Mouse (Mus musculus): ENCODE results near the gene Gm4969.
A peak's percentile ranks its signal among the peaks of the same experiment; 100 is the strongest.
"Not testable (repeated sequence)": the region's sequence is repeated elsewhere in the genome, so short reads cannot be mapped to it uniquely, and the experiment has no call there.

The Gm4969 gene

GRCm38 (mm10) chr7:19071024-19071423, 47.1 kb downstream of the Gm4969 start:
- not testable (repeated sequence) for DNase-seq (ENCODE audit: low spot score)

GRCm38 (mm10) chr7:19069500-19069899, 48.7 kb downstream of the Gm4969 start:
- no peak for DNase-seq (ENCODE audit: low spot score)

DNA sequence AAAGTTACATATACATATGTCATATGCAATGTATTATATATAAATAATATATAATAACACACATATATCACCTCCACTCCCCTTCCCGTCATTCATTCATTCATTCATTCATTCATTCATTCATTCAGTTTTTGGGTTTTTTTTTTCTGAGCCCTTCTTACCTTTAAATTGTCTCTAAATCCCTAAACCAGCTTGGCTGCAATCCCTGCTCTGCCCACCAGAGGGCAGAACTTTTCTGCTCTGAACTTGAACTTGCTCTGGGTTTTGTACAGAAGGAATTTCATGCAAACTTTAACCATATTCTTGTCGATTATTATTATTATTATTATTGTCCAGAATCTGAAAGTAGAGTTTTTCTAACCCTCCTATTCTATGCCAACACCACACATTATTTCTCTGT, 49.5 kb downstream of the Gm4969 start:
- peak; percentile 83 for DNase-seq (ENCODE audit: low spot score)

DNA sequence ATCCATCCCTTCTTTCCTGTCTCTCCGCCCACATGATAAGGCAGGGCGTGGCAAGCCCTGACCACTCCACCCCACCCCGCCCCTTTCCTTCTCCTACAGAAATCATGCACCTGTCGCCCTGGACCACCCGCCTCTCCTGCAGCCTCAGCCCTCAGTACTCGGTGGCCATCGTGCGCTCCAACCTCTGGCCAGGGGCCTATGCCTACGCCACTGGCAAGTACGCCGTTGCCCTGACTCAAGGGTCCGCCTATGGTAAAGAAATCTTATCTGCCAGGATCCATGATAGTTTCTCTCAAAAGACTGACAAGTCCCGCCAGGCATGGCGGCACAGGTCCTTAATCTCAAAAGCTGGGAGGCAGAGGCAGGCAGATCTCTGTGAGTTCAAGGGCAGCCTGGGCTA, 50.2 kb downstream of the Gm4969 start:
- DNase-seq (ENCODE audit: low spot score): no peak

DNA sequence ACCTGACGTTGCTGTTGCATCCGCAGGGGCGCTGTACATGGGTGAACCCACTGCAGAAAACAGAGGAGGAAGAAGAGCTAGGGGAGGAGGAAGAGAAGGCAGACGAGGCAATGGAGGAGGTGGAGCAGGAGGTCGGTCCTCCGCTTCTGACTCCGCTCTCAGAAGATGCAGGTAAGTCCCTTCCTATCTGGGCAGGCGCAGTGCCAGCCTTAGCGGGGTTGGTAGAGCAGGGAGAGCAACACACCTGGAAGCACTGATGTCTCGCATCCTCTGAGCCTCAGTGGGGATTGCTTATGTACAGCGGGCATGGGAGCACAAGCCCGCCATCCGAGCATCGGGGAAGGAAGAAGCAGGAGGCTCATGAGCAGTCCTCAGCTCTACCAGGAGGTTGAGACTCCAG, 51.1 kb downstream of the Gm4969 start:
- DNase-seq (ENCODE audit: low spot score): no peak

DNA sequence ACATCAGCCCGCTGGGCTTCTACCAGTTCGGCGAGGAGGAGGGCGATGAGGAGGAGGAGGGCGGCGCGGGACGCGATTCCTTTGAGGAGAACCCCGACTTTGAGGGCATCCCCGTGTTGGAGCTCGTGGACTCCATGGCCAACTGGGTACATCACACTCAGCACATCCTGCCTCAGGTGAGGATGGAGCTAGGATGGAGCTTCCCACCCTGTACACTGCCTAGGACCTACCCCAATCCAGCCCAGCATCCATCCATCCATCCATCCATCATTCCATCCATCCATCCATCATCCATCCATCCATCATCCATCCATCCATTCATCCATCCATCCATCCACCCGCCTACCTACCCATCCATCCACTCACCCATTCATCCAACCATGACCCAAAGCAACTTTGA, 52.3 kb downstream of the Gm4969 start:
- DNase-seq (ENCODE audit: low spot score): no peak

DNA sequence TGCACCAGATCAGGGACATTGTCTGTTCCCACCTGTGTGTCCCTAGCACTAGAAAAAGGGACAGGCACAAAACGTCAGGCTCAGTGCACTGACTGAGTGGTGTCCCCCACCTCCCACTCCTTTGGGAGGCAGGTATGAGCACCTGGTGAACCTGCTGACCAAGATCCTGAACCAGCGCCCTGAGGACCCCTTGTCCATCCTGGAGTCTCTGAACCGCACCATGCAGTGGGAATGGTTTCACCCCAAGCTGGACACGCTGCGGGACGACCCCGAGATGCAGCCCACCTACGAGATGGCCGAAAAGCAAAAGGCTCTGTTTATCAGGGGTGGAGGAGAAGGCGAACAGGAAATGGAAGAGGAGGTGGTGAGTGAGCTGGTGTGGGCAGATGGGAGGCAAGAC, 60.8 kb downstream of the Gm4969 start:
- DNase-seq (ENCODE audit: low spot score): no peak

DNA sequence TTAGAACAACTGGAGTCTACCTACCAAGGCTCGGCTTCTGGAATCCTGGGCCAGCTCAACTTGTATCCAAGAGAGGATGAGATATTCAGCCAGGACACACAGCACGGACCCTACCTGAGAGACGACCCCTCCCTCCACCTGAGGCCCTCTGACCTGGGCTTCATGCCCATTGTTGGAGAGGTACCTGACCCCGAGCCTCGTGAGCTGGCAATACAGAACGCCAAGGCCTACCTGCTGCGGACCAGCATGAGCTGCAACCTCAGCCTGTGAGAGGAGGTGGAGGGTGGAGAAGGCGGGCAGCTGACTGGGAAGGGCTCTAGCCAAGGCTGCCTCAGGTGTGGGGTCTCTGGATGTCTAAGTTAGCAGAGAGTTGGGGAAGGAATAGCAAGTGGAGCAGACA, 63.1 kb downstream of the Gm4969 start:
- no peak for DNase-seq (ENCODE audit: low spot score)

DNA sequence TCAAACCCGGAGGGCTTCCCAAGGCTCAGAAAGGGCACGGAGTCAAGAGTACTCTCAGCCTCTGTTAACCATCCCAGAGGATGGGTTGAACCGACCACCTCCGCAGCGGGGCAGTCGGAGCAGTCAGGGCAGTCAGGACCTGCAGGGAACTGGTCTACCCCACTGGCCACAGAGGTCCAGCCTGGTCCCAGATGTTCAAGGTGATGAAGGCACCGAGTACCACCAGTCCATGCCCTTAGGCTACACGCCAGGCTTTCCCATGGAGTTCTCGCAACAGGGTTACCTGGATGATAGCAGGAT, 63.4 kb downstream of the Gm4969 start:
- no peak for DNase-seq (ENCODE audit: low spot score)

DNA sequence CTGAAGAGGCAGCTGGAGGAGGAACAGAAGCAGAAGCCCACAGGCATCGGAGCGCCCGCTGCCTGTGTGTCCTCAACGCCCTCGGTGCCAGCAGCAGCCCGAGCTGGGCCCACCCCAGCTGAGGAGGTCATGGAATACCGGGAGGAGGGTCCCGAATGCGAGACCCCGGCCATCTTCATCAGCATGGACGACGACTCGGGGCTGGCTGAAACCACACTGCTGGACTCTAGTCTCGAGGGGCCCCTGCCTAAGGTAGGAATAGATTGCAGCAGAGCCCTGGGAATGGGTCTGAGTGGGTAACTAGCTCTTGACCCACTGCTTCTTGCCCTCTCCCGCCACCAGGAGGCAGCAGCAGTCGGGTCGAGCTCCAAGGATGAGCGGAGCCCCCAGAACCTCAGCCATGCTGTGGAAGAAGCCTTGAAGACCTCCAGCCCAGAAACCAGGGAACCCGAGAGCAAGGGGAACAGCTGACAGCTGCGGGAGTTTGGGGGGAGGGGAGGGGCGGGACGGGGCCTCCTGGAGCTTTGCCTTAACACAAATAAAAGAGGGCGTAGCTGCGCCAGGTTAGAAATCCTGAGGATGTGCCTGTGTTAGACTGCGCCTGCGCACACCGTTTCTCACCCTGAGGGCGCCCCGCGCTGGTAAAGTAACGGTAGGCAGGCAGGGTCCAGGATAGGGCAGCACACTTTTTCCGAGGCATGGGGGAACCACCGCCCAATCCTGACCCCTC, 64.0 kb downstream of the Gm4969 start, which contains the start of gene Rsph6a:
Gene Rsph6a, plus strand, starts transcription at position 644 of the 730 bp plus-strand sequence.
- DNase-seq (ENCODE audit: low spot score): peak; percentile 55

GRCm38 (mm10) chr7:19053136-19053532, 65.0 kb downstream of the Gm4969 start:
- peak; percentile 49 for DNase-seq (ENCODE audit: low spot score)

DNA sequence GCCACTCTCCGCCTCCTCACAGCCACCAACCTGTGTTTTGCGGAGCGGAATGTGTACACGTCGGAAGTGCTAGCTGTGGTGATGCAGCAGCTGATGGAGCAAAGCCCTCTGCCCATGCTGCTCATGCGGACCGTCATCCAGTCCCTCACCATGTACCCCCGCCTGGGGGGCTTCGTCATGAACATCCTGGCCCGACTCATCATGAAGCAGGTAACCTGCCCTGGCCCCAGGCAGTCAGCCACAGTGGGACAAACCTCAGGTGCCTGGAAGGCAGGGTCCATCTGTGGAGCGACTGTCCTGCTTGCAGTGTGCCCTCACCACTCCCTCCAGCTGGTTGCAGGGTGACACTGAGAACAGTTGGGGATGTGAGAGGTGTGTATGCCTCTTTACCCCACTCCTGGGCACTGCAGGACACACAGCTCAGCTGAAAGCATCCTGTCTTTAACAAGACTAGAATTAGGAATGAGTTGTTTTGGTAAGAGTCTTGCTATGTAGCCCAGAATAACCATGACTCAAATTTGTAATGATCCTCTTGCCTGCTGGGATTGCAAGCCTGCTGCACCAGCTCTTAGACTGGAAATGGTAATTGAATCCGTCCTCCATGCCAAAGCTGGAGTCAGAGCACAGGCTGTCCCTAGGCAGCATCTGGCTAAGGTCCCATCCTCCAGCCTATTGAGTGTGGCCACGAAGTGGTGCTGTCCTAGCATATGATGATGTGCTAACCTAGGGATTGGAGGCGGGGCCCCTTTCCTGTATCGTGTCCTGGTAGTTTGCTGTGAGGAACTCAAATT, 65.6 kb downstream of the Gm4969 start:
- DNase-seq (ENCODE audit: low spot score): peak; percentile 79

DNA sequence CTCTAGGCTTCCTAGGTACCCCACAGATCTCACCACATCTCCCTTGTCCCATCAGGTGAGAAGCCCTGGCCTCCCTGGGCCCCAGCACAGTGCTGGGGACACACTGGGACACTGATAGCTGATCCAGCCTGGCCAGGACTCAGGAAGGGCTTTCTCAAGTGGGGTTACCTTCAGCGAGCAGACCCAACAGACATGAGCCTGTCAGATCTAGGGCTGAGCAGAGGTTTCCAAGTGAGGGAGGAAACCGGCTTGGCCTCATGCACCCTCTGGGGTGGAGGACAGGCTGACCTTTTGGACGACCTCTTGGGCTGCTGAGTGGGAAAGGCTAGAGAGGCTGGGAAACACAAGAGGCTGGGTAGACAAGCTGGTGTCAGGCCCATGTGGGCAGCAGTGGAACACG, 67.0 kb downstream of the Gm4969 start:
- DNase-seq (ENCODE audit: low spot score): no peak

GRCm38 (mm10) chr7:19050172-19050571, 68.0 kb downstream of the Gm4969 start:
- no peak for DNase-seq (ENCODE audit: low spot score)

DNA sequence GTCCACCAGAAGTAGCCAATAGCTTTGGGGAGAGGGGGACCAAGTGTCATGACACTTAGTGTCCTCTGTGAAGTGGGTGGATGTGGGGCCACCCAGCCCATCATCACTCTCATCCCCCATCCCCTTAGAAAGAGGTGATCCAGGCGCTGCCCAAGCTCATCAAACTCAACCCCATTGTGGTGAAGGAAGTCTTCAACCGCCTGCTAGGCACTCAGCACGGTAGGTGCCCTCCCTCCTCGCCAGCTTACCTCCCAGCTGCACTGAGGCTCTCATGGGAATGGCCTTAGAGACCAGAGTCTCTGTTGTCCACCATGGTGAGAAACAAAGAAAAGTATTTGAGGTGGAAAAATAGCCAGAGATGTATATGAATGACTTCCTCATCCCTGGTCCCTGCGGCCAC, 68.9 kb downstream of the Gm4969 start:
- no peak for DNase-seq (ENCODE audit: low spot score)

Measured in layer of hippocampus, adult 11-12 months (tissue).